Mouse (Mus musculus): ENCODE measurements around the gene Gxylt2. TPM values are rescaled to one million over a fixed set of nuclear protein-coding genes. Genes with fewer than 3 reads are reported as not detected.

Gxylt2 gene
- total RNA-seq, 2 experiments from 2014 or later: 1.9 TPM

DNA sequence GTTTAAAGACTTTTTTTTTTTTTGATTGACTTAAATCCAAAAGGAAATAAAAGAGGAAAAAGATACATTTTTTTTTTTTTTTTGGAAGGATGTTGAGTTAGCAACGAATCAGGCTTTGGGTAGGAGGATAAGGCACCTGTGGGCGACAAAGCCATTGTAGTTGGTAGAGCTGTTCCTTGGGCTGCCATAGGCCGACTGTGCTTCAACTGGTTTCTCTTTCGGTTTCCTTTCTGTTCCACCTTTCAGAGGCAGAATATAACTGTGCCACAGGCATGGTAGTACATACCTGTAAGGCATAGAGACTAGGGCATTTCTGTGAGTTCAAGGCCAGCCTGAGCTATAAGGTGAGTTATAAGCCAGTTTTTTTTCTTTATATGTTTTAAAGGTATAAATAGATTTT lies 140.5 kb downstream of the Gxylt2 start:
- no peak for DNase-seq (ENCODE audit: low spot score in 2 of 2)

DNA sequence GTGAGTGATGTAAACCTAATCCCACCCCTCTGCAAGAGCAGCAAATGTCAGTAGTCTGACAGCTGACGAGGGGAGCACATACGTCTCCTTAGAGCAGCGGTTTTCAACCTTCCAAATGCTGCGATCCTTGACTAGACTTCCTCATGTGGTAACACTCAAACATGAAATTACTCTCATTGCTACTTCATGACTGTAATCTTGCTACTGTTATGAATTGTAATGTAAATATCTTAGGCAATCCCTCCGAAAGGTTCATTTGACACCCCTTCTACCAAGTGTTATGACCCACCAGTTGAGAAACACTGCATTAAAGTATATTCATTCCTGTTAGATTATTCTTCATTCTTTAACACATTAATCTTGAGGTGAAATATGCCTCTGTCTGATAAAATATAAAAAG lies 142.7 kb downstream of the Gxylt2 start:
- DNase-seq (ENCODE audit: low spot score in 2 of 2): no peak

- DNase-seq (ENCODE audit: low spot score in 2 of 2): no peak
Observed at GRCm38 (mm10) chr6:100848682-100849375, 144.3 kb downstream of the Gxylt2 start.

GRCm38 (mm10) chr6:100850671-100851081 lies 146.1 kb downstream of the Gxylt2 start:
- no peak for DNase-seq (ENCODE audit: low spot score in 2 of 2)

DNA sequence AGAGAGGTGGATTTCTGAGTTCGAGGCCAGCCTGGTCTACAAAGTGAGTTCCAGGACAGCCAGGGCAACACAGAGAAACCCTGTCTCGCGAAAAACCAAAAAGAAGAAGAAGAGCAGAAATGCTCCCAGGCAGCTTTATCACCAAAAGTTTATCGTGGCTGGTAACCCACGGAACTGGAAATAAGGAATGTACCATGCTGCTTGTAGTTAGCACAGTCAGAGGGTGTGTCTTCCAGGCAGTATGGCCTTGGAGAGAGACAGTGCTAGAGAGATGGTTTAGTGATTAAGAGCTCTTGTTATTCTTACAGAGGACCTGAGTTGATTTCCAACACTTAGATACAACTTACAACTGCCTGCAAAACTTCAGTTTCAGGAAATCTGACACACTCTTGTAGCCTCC lies 146.5 kb downstream of the Gxylt2 start:
- DNase-seq (ENCODE audit: low spot score in 2 of 2): no peak

Other genes starting within 250 kb of the Gxylt2 start
- gene Shq1, start 33.6 kb upstream of the Gxylt2 start, total RNA-seq (2021): 1 to 10 TPM; 6.1 to 6.6 TPM
- 10 to 100 TPM; 70.4 to 74.5 TPM for gene Ppp4r2, start 128.9 kb downstream of the Gxylt2 start, total RNA-seq (2021)